Mouse (Mus musculus): ENCODE measurements around the gene Clpx. TPM values are rescaled to one million over a fixed set of nuclear protein-coding genes. Genes with fewer than 3 reads are reported as not detected.
"Not testable (repeated sequence)": the region's sequence is repeated elsewhere in the genome, so short reads cannot be mapped to it uniquely, and the experiment has no call there.

Gene Clpx
- total RNA-seq, 2 experiments from 2014 or later = 29.0 to 66.6 TPM

- ATAC-seq (replicated peaks; ENCODE audit: low FRiP score, low TSS enrichment, poor library complexity, severe bottlenecking) = no peak
Measured at GRCm38 (mm10) chr9:65333958-65334357, 39.9 kb downstream of the Clpx start.

- ATAC-seq (replicated peaks; ENCODE audit: low FRiP score, low TSS enrichment, poor library complexity, severe bottlenecking) = no peak
Measured at GRCm38 (mm10) chr9:65339146-65339545, 45.1 kb downstream of the Clpx start.

DNA sequence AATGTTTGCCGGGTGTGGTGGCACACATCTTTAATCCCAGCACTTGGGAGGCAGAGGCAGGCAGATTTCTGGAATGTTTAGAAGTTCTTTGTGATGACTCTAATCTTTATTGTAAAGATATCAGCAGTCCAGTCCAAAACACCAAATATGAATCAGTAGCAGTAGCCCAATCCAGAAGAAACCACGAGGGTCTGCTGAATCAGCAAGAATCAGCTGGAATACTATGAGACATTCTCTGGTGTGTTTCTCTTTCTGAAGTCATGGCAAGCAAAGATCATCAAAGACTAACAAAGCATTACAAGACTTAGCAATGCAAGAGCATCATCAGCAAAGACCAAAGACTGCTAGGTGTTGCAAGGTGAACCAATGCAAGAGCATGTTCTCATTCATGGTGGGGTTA lies 46.4 kb downstream of the Clpx start:
- no peak for ATAC-seq (replicated peaks; ENCODE audit: low FRiP score, low TSS enrichment, poor library complexity, severe bottlenecking)

- not testable (repeated sequence) for ATAC-seq (replicated peaks; ENCODE audit: low FRiP score, low TSS enrichment, poor library complexity, severe bottlenecking)
Measured at GRCm38 (mm10) chr9:65345439-65345838, 51.4 kb downstream of the Clpx start.

- peak; percentile 94 for ATAC-seq (replicated peaks; ENCODE audit: low FRiP score, low TSS enrichment, poor library complexity, severe bottlenecking)
Measured at GRCm38 (mm10) chr9:65345854-65346475, 51.9 kb downstream of the Clpx start, which contains the start of gene Pdcd7. Pdcd7 (plus strand) TSS chr9:65346104.

DNA sequence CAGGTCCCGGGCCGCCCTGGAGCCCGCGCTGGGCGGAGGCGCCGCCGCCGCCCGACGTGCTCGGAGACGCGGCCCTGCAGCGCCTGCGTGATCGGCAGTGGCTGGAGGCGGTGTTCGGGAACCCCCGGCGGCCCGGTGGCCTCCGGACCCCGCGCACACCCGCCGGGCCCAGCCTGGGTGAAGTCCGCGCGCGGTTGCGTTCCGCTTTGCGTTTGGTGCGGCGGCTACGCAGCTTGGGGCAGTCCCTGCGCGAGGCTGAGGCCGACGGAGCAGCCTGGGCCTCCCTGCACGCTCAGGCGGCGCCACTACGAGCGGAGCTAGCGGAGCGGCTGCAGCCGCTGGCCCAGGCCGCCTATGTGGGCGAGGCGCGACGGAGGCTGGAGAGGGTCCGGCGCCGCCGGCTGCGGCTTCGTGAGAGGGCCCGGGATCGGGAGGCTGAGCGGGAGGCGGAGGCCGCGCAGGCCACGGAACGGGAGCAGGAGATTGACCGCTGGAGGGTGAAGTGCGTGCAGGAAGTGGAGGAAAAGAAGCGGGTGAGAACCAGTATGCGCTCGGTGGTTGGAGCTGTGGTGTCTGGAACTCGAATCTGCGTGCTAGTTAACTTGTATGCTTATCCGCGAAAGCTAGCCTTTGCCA lies 52.5 kb downstream of the Clpx start:
- peak; percentile 37 for ATAC-seq (replicated peaks; ENCODE audit: low FRiP score, low TSS enrichment, poor library complexity, severe bottlenecking)

GRCm38 (mm10) chr9:65347112-65347850 lies 53.2 kb downstream of the Clpx start:
- ATAC-seq (replicated peaks; ENCODE audit: low FRiP score, low TSS enrichment, poor library complexity, severe bottlenecking) = peak; percentile 31; the same call in 1 of the 2 replicates

DNA sequence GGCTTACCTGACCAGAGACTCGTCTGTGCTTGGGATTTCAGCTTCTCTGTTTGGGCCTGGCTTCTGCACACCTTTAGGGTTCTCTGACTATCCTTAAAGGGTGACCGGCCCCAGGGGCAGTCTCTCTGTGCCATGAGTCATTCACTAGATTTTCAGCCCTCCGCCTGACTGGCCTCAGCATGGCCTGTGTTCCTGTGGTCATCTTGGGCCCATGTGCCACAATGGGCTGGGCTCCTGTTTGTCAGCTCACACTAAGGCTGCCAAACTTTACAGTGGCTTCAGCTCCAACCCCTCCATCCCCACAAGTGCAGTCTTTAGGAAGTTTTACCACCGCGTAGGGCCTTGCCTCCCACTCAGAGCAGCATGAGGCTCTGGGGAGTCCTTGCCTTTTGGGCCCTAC lies 59.2 kb downstream of the Clpx start:
- ATAC-seq (replicated peaks; ENCODE audit: low FRiP score, low TSS enrichment, poor library complexity, severe bottlenecking) = no peak

DNA sequence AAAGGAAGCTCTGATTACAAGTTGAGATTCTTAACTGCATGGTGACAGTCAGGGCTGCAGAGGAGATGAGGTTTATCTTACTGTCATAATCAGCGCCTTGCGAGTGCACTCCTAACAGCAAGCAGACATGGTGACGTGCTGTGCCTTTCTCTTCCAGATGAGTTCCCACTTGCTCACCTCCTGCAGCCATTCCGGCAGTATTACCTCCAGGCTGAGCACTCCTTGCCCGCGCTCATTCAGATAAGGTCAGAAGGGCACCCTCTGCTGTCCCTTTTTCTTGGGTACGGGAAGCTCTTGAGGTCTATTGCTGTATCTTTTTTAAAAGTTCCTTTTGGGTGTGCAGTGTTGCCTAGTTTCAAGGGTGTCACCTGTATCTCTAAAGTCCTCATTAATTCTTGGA lies 62.5 kb downstream of the Clpx start:
- no peak for ATAC-seq (replicated peaks; ENCODE audit: low FRiP score, low TSS enrichment, poor library complexity, severe bottlenecking)

DNA sequence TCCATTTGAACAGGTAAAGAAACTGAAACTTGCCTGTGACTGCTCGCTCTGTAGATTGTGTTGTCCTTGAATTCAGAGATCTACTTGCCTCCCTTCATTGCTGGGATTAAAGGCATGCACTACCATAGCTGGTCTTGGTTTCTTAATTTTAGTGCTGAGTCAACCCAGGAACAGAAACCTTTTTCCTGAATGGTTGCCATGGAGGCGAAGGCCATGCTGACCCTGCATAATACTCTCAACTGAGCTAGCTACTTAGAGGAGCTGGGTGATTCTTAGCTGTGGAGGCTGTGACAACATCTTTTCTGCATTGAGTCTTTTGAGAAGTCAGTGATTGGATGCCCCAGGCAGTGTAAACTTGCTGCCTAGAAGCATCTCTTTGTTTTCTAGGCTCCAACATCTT lies 62.9 kb downstream of the Clpx start:
- no peak for ATAC-seq (replicated peaks; ENCODE audit: low FRiP score, low TSS enrichment, poor library complexity, severe bottlenecking)

- peak; percentile 75 for ATAC-seq (replicated peaks; ENCODE audit: low FRiP score, low TSS enrichment, poor library complexity, severe bottlenecking)
Measured at GRCm38 (mm10) chr9:65358956-65359480, 65.0 kb downstream of the Clpx start.

DNA sequence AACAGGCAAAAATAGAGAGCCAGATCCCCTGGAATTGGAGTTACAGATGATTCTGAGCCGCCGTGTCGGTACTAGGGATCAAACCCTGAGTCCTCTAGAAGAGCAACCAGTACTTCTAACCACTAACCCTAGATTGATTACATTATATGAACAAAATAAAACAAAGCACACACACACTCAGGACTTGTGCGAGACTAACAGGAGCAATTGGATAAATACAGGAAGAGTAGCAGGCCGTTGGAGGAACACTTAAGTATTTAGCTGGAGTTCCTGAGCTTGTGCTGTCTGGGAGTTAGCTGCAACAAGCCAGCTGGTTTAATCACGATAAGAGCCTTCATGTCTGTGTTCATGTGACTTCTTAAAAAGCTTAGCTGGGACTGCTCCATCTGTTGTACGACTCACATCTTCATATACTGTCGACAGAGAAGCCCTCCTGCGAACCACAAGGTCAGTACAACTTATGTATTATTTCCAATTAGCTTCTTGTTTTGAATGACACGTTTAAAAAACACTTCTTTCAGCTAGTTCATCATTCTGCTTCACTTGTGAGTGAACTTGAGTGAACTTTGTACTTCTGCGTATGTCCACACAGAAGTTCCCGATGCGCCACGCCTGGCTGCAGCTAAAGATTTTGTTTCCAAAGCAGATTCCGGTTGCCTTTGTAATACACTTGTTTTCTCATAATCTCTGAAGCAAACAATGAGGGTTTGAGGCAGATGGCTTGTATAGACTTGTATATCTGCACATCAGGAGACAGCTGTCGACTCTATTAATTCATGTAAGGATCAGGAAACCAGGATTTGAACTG lies 66.8 kb downstream of the Clpx start, which contains the start of gene Ubap1l:
Gene Ubap1l, plus strand, starts transcription at position 401 of the 808 bp plus-strand sequence.
- ATAC-seq (replicated peaks; ENCODE audit: low FRiP score, low TSS enrichment, poor library complexity, severe bottlenecking) = no peak

GRCm38 (mm10) chr9:65363684-65364083 lies 69.6 kb downstream of the Clpx start:
- ATAC-seq (replicated peaks; ENCODE audit: low FRiP score, low TSS enrichment, poor library complexity, severe bottlenecking) = no peak

- no peak for ATAC-seq (replicated peaks; ENCODE audit: low FRiP score, low TSS enrichment, poor library complexity, severe bottlenecking)
Measured at GRCm38 (mm10) chr9:65365721-65366120, 71.7 kb downstream of the Clpx start.

DNA sequence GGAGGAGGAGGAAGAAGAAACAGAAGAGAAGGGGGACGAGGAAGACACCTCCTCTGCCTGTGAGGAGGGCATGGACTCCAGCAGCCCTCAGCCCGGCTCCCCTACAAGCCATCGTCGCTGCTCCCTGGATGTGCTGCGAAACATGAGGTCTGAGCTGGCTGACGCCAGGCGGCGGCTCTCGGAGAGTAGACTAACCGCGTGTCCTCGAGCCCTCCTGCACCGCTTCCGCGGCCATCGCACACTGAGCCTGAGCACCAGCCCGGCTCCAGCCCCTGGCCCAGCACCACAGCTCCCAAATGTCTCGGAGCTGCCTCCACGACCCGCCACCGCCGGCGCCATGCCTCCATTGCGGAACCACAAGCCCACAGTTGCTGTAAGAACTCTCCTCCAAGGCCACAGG lies 77.7 kb downstream of the Clpx start:
- no peak for ATAC-seq (replicated peaks; ENCODE audit: low FRiP score, low TSS enrichment, poor library complexity, severe bottlenecking)

DNA sequence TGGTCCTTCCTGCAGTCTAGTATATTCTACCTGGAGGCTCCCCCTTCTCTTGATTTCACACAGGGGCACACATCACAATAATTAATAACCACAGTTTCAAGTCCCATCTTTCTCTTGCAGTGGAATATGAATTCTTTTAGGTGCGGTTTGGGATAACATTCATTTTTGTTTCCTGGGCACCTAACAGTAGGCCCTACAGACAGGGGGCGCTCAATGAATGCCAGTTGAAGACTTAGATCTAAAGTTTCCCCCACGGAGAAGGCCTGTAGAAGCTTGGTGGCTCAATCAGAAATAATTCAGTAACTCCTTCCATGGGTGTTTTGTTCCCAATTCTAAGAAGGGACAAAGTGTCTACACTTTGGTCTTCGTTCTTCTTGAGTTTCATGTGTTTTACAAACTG lies 78.4 kb downstream of the Clpx start:
- no peak for ATAC-seq (replicated peaks; ENCODE audit: low FRiP score, low TSS enrichment, poor library complexity, severe bottlenecking)

GRCm38 (mm10) chr9:65374468-65375162 lies 80.6 kb downstream of the Clpx start:
- ATAC-seq (replicated peaks; ENCODE audit: low FRiP score, low TSS enrichment, poor library complexity, severe bottlenecking) = no peak

GRCm38 (mm10) chr9:65375163-65375934 lies 81.3 kb downstream of the Clpx start:
- ATAC-seq (replicated peaks; ENCODE audit: low FRiP score, low TSS enrichment, poor library complexity, severe bottlenecking) = no peak
